Mouse (Mus musculus): ENCODE data around the gene Grid1. TPM values are rescaled to one million over a fixed set of nuclear protein-coding genes. Genes with fewer than 3 reads are reported as not detected.
A peak's percentile ranks its signal among the peaks of the same experiment; 100 is the strongest.

The Grid1 gene
- total RNA-seq, 2 experiments from 2014 or later = 55.1 to 57.2 TPM

GRCm38 (mm10) chr14:35009074-35009473 lies 189.2 kb downstream of the Grid1 start:
- H3K4me3 ChIP-seq = no peak overlapping the region
- no peak for TF ChIP-seq CTCF (conservative IDR thresholded peaks at IDR 0.05)
- DNase-seq (ENCODE audit: low spot score in 2 of 2) = peak in 1 of 2 experiments; percentile 22
- peak overlapping the region; percentile 43 for H3K27ac ChIP-seq

DNA sequence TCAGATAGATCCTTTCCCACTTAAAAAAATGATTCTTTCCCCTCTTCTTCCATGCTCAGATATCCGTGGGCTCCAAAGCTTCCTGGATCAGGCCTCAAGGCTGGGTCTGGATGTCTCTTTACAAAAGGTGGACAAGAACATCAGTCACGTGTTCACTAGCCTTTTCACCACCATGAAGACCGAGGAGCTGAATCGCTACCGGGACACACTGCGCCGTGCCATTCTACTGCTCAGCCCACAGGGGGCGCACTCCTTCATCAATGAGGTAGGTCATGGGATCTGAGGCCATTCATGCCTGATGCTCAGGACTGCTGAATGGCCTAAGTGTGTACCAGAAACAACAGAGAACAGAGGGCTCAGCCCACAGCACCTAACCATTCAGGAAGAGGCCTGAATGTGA lies 206.8 kb downstream of the Grid1 start:
- TF ChIP-seq CTCF (conservative IDR thresholded peaks at IDR 0.05) = peak; percentile 57
- no peak overlapping the region for H3K4me3 ChIP-seq
- no peak for DNase-seq (ENCODE audit: low spot score in 2 of 2)
- H3K27ac ChIP-seq = no peak overlapping the region

DNA sequence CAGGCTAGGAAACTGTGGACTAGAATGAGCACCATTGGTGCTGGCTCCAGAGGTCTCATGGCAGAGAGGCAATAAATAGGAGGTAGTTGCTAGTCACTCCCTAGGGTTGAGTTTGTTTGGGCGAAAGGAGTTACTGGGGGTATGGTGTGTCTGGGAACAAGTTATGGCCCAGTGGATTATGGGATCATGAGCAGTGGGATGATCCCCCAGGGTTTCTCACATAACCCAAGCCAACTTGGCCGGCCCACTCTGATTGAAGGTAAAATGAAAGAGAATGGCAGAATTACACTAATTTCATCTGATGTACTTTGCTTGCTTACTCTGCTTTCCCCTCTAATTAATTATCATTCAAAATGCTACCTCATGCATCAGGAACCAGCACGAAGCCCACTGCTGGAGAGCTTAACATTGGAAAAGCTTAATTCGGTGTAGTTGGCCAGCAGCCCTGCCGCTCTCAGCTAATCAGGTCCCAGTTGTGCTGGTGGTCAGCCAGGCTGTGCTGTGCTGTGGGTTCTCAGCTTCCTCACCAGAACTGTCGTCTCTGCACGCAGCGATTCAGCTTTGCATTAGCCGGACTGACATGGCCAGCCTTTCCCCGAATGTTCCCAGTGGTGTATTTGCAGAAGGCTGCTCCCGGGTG lies 207.7 kb downstream of the Grid1 start:
- Histone ChIP-seq H3K4me3 (no peak overlapping the region), H3K27ac (peak overlapping the region; percentile 32; the same call in 1 of the 2 replicates)
- no peak for DNase-seq (ENCODE audit: low spot score in 2 of 2)
- TF ChIP-seq CTCF (conservative IDR thresholded peaks at IDR 0.05) = no peak

DNA sequence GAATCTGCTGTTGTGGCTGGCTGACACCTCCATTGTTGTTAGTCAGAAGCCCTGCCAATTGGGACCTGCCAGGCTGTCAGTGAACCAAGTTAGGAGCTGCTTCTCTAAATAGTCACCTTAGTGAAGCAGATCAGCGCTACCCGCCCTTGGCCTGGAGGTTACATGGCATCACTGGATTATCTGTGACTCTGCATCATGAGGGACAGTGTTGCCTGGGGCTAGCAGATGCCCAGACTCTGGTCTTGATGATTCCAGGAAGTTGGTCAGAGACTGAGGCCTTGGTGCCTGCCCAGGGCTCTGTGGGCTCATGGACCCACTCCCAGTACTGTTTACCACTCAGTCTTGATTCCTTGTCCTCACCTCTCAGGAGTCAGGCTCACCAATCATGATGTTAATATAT lies 209.7 kb downstream of the Grid1 start:
- Histone ChIP-seq H3K27ac (no peak overlapping the region), H3K4me3 (no peak overlapping the region)
- DNase-seq (ENCODE audit: low spot score in 2 of 2) = no peak
- TF ChIP-seq CTCF (conservative IDR thresholded peaks at IDR 0.05) = no peak

DNA sequence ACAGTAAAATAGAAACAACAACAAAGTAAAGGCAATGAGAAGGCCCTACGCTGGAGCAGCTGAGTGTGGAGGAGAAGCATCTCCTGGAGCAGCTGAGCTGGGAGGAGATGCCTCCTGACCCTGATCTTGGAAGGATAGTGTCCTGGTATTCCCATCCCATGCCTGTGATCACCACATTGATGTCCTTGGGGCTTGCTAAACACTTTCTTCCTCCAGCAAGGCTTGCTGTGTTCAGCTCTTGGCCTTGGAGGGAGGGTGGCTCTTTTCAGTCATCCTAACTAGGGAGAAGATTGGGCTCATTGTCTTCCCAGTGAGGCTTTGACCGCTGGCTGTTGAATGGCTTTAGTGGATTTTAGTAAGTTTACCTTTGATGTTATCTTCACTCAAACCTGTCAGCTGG lies 210.4 kb downstream of the Grid1 start:
- no peak for DNase-seq (ENCODE audit: low spot score in 2 of 2)
- H3K27ac ChIP-seq = no peak overlapping the region
- TF ChIP-seq CTCF (conservative IDR thresholded peaks at IDR 0.05) = no peak
- no peak overlapping the region for H3K4me3 ChIP-seq

DNA sequence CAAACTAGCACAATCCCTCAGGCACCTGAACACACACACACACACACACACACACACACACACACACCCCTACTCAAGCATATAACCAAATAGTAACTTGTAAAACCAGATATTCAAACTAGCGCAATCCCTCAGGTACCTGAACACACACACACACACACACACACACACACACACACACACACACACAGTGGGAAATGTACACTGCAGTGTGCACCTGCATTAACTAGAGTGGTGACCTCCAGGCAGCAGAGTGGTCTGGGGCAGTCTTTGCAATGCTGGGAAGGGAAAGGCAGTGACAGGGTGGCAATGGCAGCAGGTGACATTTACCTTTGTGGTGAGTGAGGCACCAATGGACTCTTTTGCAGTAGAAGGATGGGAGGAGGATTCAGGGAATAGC lies 212.4 kb downstream of the Grid1 start:
- H3K4me3 ChIP-seq = no peak overlapping the region
- H3K27ac ChIP-seq = no peak overlapping the region
- TF ChIP-seq CTCF (conservative IDR thresholded peaks at IDR 0.05) = no peak
- no peak for DNase-seq (ENCODE audit: low spot score in 2 of 2)

DNA sequence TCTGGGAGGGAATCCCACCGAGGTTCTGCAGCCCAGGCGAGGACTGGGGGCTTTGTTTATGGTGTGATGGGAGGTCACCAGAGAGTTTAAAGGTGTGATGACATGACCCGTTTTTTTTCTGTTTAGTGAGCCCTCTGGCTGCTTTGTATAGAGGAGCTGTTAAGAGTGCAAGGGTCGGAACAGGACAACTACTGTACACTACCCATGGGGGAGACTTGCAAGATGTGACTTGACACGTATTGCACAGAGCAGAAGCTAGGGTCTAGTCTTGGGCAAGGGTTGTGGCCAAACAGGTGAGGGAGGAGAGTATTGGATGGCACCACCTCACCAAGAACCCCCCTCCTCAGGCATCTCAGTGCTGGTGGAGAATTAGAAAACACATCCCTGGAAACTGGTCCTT lies 224.4 kb downstream of the Grid1 start:
- TF ChIP-seq CTCF (conservative IDR thresholded peaks at IDR 0.05) = no peak
- peak overlapping the region; percentile 55; the same call in 1 of the 2 replicates for H3K27ac ChIP-seq
- H3K4me3 ChIP-seq = no peak overlapping the region
- no peak for DNase-seq (ENCODE audit: low spot score in 2 of 2)

GRCm38 (mm10) chr14:35044918-35045698 lies 225.2 kb downstream of the Grid1 start:
- Histone ChIP-seq H3K4me3 (no peak overlapping the region), H3K27ac (peak overlapping the region; percentile 55)
- DNase-seq (ENCODE audit: low spot score in 2 of 2) = peak in 1 of 2 experiments; percentile 11
- TF ChIP-seq CTCF (conservative IDR thresholded peaks at IDR 0.05) = no peak

DNA sequence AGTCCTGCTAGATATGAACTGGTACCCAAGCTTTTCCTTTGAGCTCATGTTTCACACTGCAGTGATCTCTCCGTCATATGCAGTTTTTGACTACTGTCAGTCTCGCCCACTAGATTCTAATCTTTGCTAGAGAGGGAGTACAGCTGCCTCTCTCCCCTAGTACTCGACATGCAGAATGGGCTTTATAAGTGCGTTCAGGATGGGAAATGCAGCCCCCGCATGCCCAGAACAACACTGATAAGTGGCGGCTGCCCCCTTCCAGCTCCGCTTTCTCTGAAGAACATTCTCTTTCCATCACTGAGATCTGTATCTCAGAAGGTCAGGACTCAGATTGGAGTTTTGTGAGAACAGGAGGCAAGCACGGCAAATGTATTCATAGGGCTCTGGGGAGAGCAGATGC lies 229.3 kb downstream of the Grid1 start:
- DNase-seq (ENCODE audit: low spot score in 2 of 2) = peak; percentile 23 to 29
- TF ChIP-seq CTCF (conservative IDR thresholded peaks at IDR 0.05) = no peak
- H3K27ac ChIP-seq = peak overlapping the region; percentile 72
- H3K4me3 ChIP-seq = no peak overlapping the region

DNA sequence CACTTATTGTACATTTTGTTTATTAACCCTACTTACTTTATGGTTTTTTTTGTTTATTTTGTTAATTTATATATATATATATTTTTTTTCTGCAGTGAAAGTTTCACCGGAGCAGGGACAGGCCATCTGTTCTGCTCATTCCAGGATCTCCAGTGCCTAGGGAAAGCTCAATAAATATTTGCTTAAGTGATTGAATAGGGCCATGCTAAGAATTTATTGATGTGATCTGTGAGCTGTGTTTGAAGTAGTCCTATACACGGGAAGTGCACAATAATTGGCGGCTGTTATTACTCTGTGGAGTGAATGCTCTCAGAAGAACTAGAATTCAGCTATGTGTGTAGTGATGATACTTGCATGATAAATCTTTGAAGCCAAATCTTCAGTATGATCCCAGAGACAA lies 234.2 kb downstream of the Grid1 start:
- no peak overlapping the region for H3K27ac ChIP-seq
- no peak for TF ChIP-seq CTCF (conservative IDR thresholded peaks at IDR 0.05)
- DNase-seq (ENCODE audit: low spot score in 2 of 2) = no peak

DNA sequence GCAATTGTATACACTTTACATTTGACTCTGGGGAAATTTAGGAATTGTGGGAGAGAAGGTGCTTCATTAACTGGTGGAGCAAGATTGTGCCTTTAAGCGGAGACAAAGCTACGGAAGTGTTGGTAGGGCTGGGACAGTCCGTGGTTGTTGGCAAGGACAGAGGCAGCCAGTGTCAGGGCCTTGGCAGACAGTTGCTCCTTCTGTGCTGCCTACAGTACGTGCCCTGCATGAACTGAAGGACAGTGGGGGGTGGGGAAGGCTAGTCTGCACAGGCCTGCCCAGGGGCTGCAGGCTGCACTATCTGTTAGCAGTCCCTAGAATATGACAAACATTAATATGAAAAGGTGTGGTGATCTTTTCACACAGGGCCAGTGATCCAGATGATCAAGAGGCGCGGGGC lies 254.7 kb downstream of the Grid1 start:
- no peak for TF ChIP-seq CTCF (conservative IDR thresholded peaks at IDR 0.05)
- H3K4me3 ChIP-seq = peak overlapping the region; percentile 17; the same call in 1 of the 2 replicates
- DNase-seq (ENCODE audit: low spot score in 2 of 2) = peak; percentile 57 to 73
- peak overlapping the region; percentile 71 for H3K27ac ChIP-seq

More for the DNA sequence above, 234.2 kb downstream of the Grid1 start:
- H3K4me3 ChIP-seq = no peak overlapping the region

- no peak for DNase-seq (ENCODE audit: low spot score in 2 of 2)
- Histone ChIP-seq H3K27ac (peak overlapping the region; percentile 52), H3K4me3 (no peak overlapping the region)
- TF ChIP-seq CTCF (conservative IDR thresholded peaks at IDR 0.05) = no peak
These were observed 260.0 kb downstream of the Grid1 start for GRCm38 (mm10) chr14:35079954-35080353.

DNA sequence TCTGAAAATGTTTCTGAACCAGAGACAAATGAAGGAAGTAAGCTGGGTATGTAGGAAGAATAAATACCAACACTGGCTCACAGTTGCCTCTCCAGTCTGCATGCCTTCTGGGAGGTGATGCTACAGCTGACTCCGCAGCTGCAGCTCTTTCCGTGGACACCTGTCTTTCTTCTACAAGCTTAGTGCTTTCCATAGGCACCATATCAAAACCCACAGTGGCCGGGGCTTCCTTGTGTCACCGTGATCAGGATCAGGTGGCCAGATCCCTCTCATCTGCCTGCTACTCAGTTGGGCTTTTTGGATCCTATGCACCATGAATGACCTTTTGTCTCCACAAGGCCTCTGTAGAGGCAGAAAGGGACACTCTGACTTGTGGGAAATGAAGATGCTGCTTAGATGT lies 272.7 kb downstream of the Grid1 start:
- TF ChIP-seq CTCF (conservative IDR thresholded peaks at IDR 0.05) = no peak
- Histone ChIP-seq H3K4me3 (no peak overlapping the region), H3K27ac (no peak overlapping the region)
- no peak for DNase-seq (ENCODE audit: low spot score in 2 of 2)
